Mouse (Mus musculus) limb, embryonic 13.5 days (tissue): ENCODE measurements around the gene Gnai2. TPM values are rescaled to one million over a fixed set of nuclear protein-coding genes. Genes with fewer than 3 reads are reported as not detected.

Experiments
- ATAC-seq: fragments of 200-750 bp; cut with Nextera tagmentation; 2 replicates; pipeline ENCODE4 v1.8.0; 2017; ENCODE audit warnings: low read depth, moderate number of reproducible peaks, moderate TSS enrichment; ENCODE audit not compliant: low FRiP score
- H3K27ac ChIP-seq: fragments of 300-500 bp; sonication (generic); 2 replicates; pipeline ENCODE4 v1.5.1; 2015; ENCODE audit warnings: inconsistent platforms, mild to moderate bottlenecking, moderate library complexity
- H3K27me3 ChIP-seq: fragments of 300-500 bp; sonication (generic); 2 replicates; pipeline ENCODE4 v1.6.1; 2015; ENCODE audit warnings: mild to moderate bottlenecking, inconsistent platforms
- H3K36me3 ChIP-seq: fragments of 300-500 bp; sonication (generic); 2 replicates; pipeline ENCODE4 v1.6.1; 2015; ENCODE audit warnings: inconsistent platforms, mild to moderate bottlenecking, moderate library complexity
- H3K4me1 ChIP-seq: fragments of 300-500 bp; sonication (generic); 2 replicates; pipeline ENCODE4 v1.6.1; 2015; ENCODE audit warnings: inconsistent platforms
- H3K4me2 ChIP-seq: fragments of 300-500 bp; sonication (generic); replicated peaks from 2 replicates; pipeline ENCODE4 v1.6.1; 2015; ENCODE audit warnings: inconsistent platforms, mild to moderate bottlenecking, moderate library complexity
- H3K4me3 ChIP-seq: fragments of 300-500 bp; sonication (generic); 2 replicates; pipeline ENCODE4 v1.5.1; 2015; ENCODE audit warnings: moderate library complexity, mild to moderate bottlenecking, inconsistent platforms
- H3K9ac ChIP-seq: fragments of 300-500 bp; sonication (generic); 2 replicates; pipeline ENCODE4 v1.6.1; 2015; ENCODE audit warnings: mild to moderate bottlenecking, inconsistent platforms
- H3K9me3 ChIP-seq: fragments of 300-500 bp; sonication (generic); 2 replicates; pipeline ENCODE4 v1.6.1; 2016; ENCODE audit warnings: inconsistent platforms
- WGBS: fragments of 180-500 bp; shearing (Covaris S2); methylation state at CpG from one replicate; pipeline ENCODE4 v1.1.7; 2015; 5-methylcytosine and 5-hydroxymethylcytosine counted together
- polyA plus RNA-seq: library from polyadenylated mRNA; unstranded; fragments of >200 nt; fragmentation: Nextera tagmentation; extraction: Ambion mirVana; gene quantifications from 2 replicates; pipeline ENCODE4 v1.2.1, GENCODE M21; 2015

Gene Gnai2
- polyA plus RNA-seq, 1 experiment from 2014 or later: 383 TPM

GRCm38 (mm10) chr9:107668916-107669315, 33.7 kb upstream of the Gnai2 start:
- no peak overlapping the region for H3K4me3 ChIP-seq
- ATAC-seq: no peak
- 76% methylated on average over 3 of the region's 3 CpGs for WGBS

GRCm38 (mm10) chr9:107668011-107668410, 32.8 kb upstream of the Gnai2 start:
- Histone ChIP-seq H3K4me3 (no peak overlapping the region), H3K4me2 (peak overlapping the region; percentile 94), H3K9me3 (no peaks in the 10 kb centered on the region), H3K27me3 (peaks cover 33% of the 10 kb centered on the region), H3K4me1 (peaks cover 35% of the 10 kb centered on the region), H3K27ac (no peak overlapping the region), H3K36me3 (no peaks in the 10 kb centered on the region), H3K9ac (no peak overlapping the region)
- no peak for ATAC-seq
- 48% methylated on average over 8 of the region's 8 CpGs for WGBS

More at GRCm38 (mm10) chr9:107668916-107669315, 33.7 kb upstream of the Gnai2 start:
- Histone ChIP-seq H3K36me3 (no peaks in the 10 kb centered on the region), H3K27me3 (peaks cover 36% of the 10 kb centered on the region), H3K9ac (no peak overlapping the region), H3K27ac (no peak overlapping the region), H3K4me2 (no peak overlapping the region), H3K4me1 (peaks cover 35% of the 10 kb centered on the region), H3K9me3 (no peaks in the 10 kb centered on the region)

GRCm38 (mm10) chr9:107667219-107667618, 32.1 kb upstream of the Gnai2 start:
- ATAC-seq: peak; percentile 86

GRCm38 (mm10) chr9:107666751-107667205, 31.6 kb upstream of the Gnai2 start:
- Histone ChIP-seq H3K9me3 (no peaks in the 10 kb centered on the region), H3K4me2 (peak overlapping the region; percentile 94), H3K4me1 (peaks cover 35% of the 10 kb centered on the region), H3K27ac (peak overlapping the region; percentile 28; the same call in 1 of the 2 replicates), H3K4me3 (peak overlapping the region; percentile 52), H3K27me3 (peaks cover 33% of the 10 kb centered on the region), H3K9ac (peak overlapping the region; percentile 65), H3K36me3 (no peaks in the 10 kb centered on the region)
- under 1% methylated on average over 30 of the region's 30 CpGs for WGBS
- ATAC-seq: peak; percentile 34; the same call in 1 of the 2 replicates

More at GRCm38 (mm10) chr9:107667219-107667618, 32.1 kb upstream of the Gnai2 start:
- Histone ChIP-seq H3K27ac (peak overlapping the region; percentile 28; the same call in 1 of the 2 replicates), H3K9me3 (no peaks in the 10 kb centered on the region), H3K9ac (peak overlapping the region; percentile 65), H3K4me2 (peak overlapping the region; percentile 94), H3K4me1 (peaks cover 35% of the 10 kb centered on the region), H3K36me3 (no peaks in the 10 kb centered on the region), H3K4me3 (peak overlapping the region; percentile 52), H3K27me3 (peaks cover 33% of the 10 kb centered on the region)
- WGBS: under 1% methylated on average over 23 of the region's 24 CpGs

- 84% methylated on average over 7 of the region's 7 CpGs for WGBS
These were observed 30.1 kb upstream of the Gnai2 start for GRCm38 (mm10) chr9:107665308-107665707.

GRCm38 (mm10) chr9:107663525-107663924, 28.4 kb upstream of the Gnai2 start:
- 73% methylated on average over 9 of the region's 9 CpGs for WGBS
- Histone ChIP-seq H3K9ac (peak overlapping the region; percentile 43; the same call in 1 of the 2 replicates), H3K4me2 (no peak overlapping the region), H3K27me3 (peaks cover 28% of the 10 kb centered on the region), H3K27ac (no peak overlapping the region), H3K4me1 (peaks cover 35% of the 10 kb centered on the region), H3K36me3 (no peaks in the 10 kb centered on the region), H3K4me3 (no peak overlapping the region), H3K9me3 (no peaks in the 10 kb centered on the region)
- no peak for ATAC-seq

More at GRCm38 (mm10) chr9:107665308-107665707, 30.1 kb upstream of the Gnai2 start:
- Histone ChIP-seq H3K4me3 (no peak overlapping the region), H3K4me1 (peaks cover 41% of the 10 kb centered on the region), H3K27me3 (peaks cover 33% of the 10 kb centered on the region), H3K27ac (no peak overlapping the region), H3K4me2 (no peak overlapping the region), H3K9me3 (no peaks in the 10 kb centered on the region), H3K9ac (no peak overlapping the region), H3K36me3 (no peaks in the 10 kb centered on the region)
- no peak for ATAC-seq

GRCm38 (mm10) chr9:107662342-107662741, 27.2 kb upstream of the Gnai2 start:
- Histone ChIP-seq H3K9ac (no peak overlapping the region), H3K4me1 (peaks cover 23% of the 10 kb centered on the region), H3K27me3 (peaks cover 19% of the 10 kb centered on the region), H3K36me3 (no peaks in the 10 kb centered on the region), H3K9me3 (no peaks in the 10 kb centered on the region), H3K4me3 (no peak overlapping the region), H3K4me2 (no peak overlapping the region), H3K27ac (no peak overlapping the region)
- no peak for ATAC-seq
- WGBS: 79% methylated on average over 8 of the region's 8 CpGs

GRCm38 (mm10) chr9:107660777-107661176, 25.6 kb upstream of the Gnai2 start:
- Histone ChIP-seq H3K4me1 (0 out of 2 replicates have a peak, but pooled peaks cover 10% of the 10 kb centered on the region), H3K36me3 (no peaks in the 10 kb centered on the region), H3K27ac (no peak overlapping the region), H3K4me3 (no peak overlapping the region), H3K4me2 (no peak overlapping the region), H3K9me3 (no peaks in the 10 kb centered on the region), H3K9ac (no peak overlapping the region), H3K27me3 (peaks cover 9% of the 10 kb centered on the region)
- no peak for ATAC-seq
- 54% methylated on average over 3 of the region's 3 CpGs for WGBS

GRCm38 (mm10) chr9:107659961-107660360, 24.8 kb upstream of the Gnai2 start:
- H3K9ac ChIP-seq: no peak overlapping the region
- no peaks in the 10 kb centered on the region for H3K36me3 ChIP-seq
- WGBS: 84% methylated on average over 3 of the region's 3 CpGs
- ATAC-seq: no peak
- H3K4me3 ChIP-seq: no peak overlapping the region
- no peak overlapping the region for H3K4me2 ChIP-seq
- H3K27me3 ChIP-seq: peaks cover 1% of the 10 kb centered on the region
- H3K27ac ChIP-seq: no peak overlapping the region; the same call in 1 of the 2 replicates
- 0 out of 2 replicates have a peak, but pooled peaks cover 10% of the 10 kb centered on the region for H3K4me1 ChIP-seq
- H3K9me3 ChIP-seq: no peaks in the 10 kb centered on the region

- no peak for ATAC-seq
- Histone ChIP-seq H3K27ac (no peak overlapping the region), H3K9ac (no peak overlapping the region), H3K9me3 (no peaks in the 10 kb centered on the region), H3K27me3 (no peaks in the 10 kb centered on the region), H3K4me3 (no peak overlapping the region), H3K4me1 (0 out of 2 replicates have a peak, but pooled peaks cover 10% of the 10 kb centered on the region), H3K36me3 (no peaks in the 10 kb centered on the region), H3K4me2 (no peak overlapping the region)
- WGBS: 85% methylated on average over 10 of the region's 10 CpGs
These were observed 24.4 kb upstream of the Gnai2 start for GRCm38 (mm10) chr9:107659551-107659950.

- no peak overlapping the region for H3K4me2 ChIP-seq
- no peaks in the 10 kb centered on the region for H3K36me3 ChIP-seq
- no peaks in the 10 kb centered on the region for H3K9me3 ChIP-seq
- H3K27ac ChIP-seq: no peak overlapping the region
- no peak for ATAC-seq
- H3K4me1 ChIP-seq: 0 out of 2 replicates have a peak, but pooled peaks cover 10% of the 10 kb centered on the region
- H3K9ac ChIP-seq: no peak overlapping the region
- 89% methylated on average over 6 of the region's 6 CpGs for WGBS
- H3K27me3 ChIP-seq: no peaks in the 10 kb centered on the region
- H3K4me3 ChIP-seq: no peak overlapping the region
These were observed 22.9 kb upstream of the Gnai2 start for GRCm38 (mm10) chr9:107658096-107658495.

- H3K27me3 ChIP-seq: no peaks in the 10 kb centered on the region
- no peak overlapping the region for H3K9ac ChIP-seq
- 0 out of 2 replicates have a peak, but pooled peaks cover 10% of the 10 kb centered on the region for H3K4me1 ChIP-seq
- no peak overlapping the region for H3K4me2 ChIP-seq
- no peak overlapping the region for H3K27ac ChIP-seq
- 86% methylated on average over 5 of the region's 5 CpGs for WGBS
- no peaks in the 10 kb centered on the region for H3K36me3 ChIP-seq
- ATAC-seq: no peak
- H3K9me3 ChIP-seq: no peaks in the 10 kb centered on the region
- no peak overlapping the region for H3K4me3 ChIP-seq
These were observed 22.0 kb upstream of the Gnai2 start for GRCm38 (mm10) chr9:107657144-107657543.

GRCm38 (mm10) chr9:107654585-107654984, 19.4 kb upstream of the Gnai2 start:
- H3K9me3 ChIP-seq: no peaks in the 10 kb centered on the region

More at GRCm38 (mm10) chr9:107654585-107654984, 19.4 kb upstream of the Gnai2 start:
- 74% methylated on average over 4 of the region's 4 CpGs for WGBS
- Histone ChIP-seq H3K4me3 (no peak overlapping the region), H3K27ac (no peak overlapping the region), H3K4me1 (peaks cover 23% of the 10 kb centered on the region), H3K9ac (no peak overlapping the region), H3K4me2 (no peak overlapping the region), H3K27me3 (no peaks in the 10 kb centered on the region), H3K36me3 (no peaks in the 10 kb centered on the region)
- ATAC-seq: no peak
